Mouse (Mus musculus): ENCODE data around the gene Ston2. TPM values are rescaled to one million over a fixed set of nuclear protein-coding genes. Genes with fewer than 3 reads are reported as not detected.

Gene Ston2
- polyA plus RNA-seq, 1 experiment from 2014 or later: 8.1 TPM

- H3K4me3 ChIP-seq (replicated peaks; ENCODE audit: low read depth, low read length): no peak overlapping the region
- H3K27me3 ChIP-seq (ENCODE audit: insufficient read depth, low read length): no peaks in the 10 kb centered on the region
- H3K4me2 ChIP-seq (ENCODE audit: low read length): no peak overlapping the region
- H3K4me1 ChIP-seq (replicated peaks; ENCODE audit: insufficient read depth, low read length): peaks cover 18% of the 10 kb centered on the region
- DNase-seq (ENCODE audit: low spot score) (no peak), ATAC-seq (replicated peaks; ENCODE audit: low FRiP score, low read depth) (no peak)
- no peak for TF ChIP-seq CTCF (IDR thresholded peaks at IDR 0.05; ENCODE audit: low read depth)
- 86% methylated on average over 6 of the region's 6 CpGs for WGBS
- no peak overlapping the region for H3K9ac ChIP-seq (ENCODE audit: low read depth, low read length)
- H3K36me3 ChIP-seq (ENCODE audit: insufficient read depth, low read length): no peaks in the 10 kb centered on the region
- no peak overlapping the region for H3K27ac ChIP-seq
- no peaks in the 10 kb centered on the region for H3K9me3 ChIP-seq (replicated peaks; ENCODE audit: low read length)
Observed at GRCm38 (mm10) chr12:91768176-91768575, 20.0 kb downstream of the Ston2 start.

GRCm38 (mm10) chr12:91766338-91767107, 21.7 kb downstream of the Ston2 start:
- no peak for TF ChIP-seq CTCF (IDR thresholded peaks at IDR 0.05; ENCODE audit: low read depth)
- no peaks in the 10 kb centered on the region for H3K36me3 ChIP-seq (ENCODE audit: insufficient read depth, low read length)
- no peak for ATAC-seq (replicated peaks; ENCODE audit: low FRiP score, low read depth)
- no peak overlapping the region for H3K9ac ChIP-seq (ENCODE audit: low read depth, low read length)
- H3K27ac ChIP-seq: no peak overlapping the region
- H3K4me3 ChIP-seq (replicated peaks; ENCODE audit: low read depth, low read length): no peak overlapping the region
- peak overlapping the region; percentile 28; the same call in 1 of the 2 replicates for H3K4me2 ChIP-seq (ENCODE audit: low read length)
- H3K9me3 ChIP-seq (replicated peaks; ENCODE audit: low read length): no peaks in the 10 kb centered on the region
- no peaks in the 10 kb centered on the region for H3K27me3 ChIP-seq (ENCODE audit: insufficient read depth, low read length)
- WGBS: 55% methylated on average over 14 of the region's 14 CpGs
- peak; percentile 22 for DNase-seq (ENCODE audit: low spot score)
- peaks cover 18% of the 10 kb centered on the region for H3K4me1 ChIP-seq (replicated peaks; ENCODE audit: insufficient read depth, low read length)

GRCm38 (mm10) chr12:91765504-91765903, 22.7 kb downstream of the Ston2 start:
- H3K36me3 ChIP-seq (ENCODE audit: insufficient read depth, low read length): no peaks in the 10 kb centered on the region
- H3K27me3 ChIP-seq (ENCODE audit: insufficient read depth, low read length): no peaks in the 10 kb centered on the region
- H3K4me3 ChIP-seq (replicated peaks; ENCODE audit: low read depth, low read length): no peak overlapping the region
- WGBS: 42% methylated on average over 13 of the region's 13 CpGs
- no peak for DNase-seq (ENCODE audit: low spot score)
- no peaks in the 10 kb centered on the region for H3K9me3 ChIP-seq (replicated peaks; ENCODE audit: low read length)
- peak overlapping the region; percentile 63 for H3K27ac ChIP-seq
- TF ChIP-seq CTCF (IDR thresholded peaks at IDR 0.05; ENCODE audit: low read depth): no peak
- no peak for ATAC-seq (replicated peaks; ENCODE audit: low FRiP score, low read depth)
- H3K9ac ChIP-seq (ENCODE audit: low read depth, low read length): no peak overlapping the region
- peaks cover 18% of the 10 kb centered on the region for H3K4me1 ChIP-seq (replicated peaks; ENCODE audit: insufficient read depth, low read length)
- no peak overlapping the region for H3K4me2 ChIP-seq (ENCODE audit: low read length)

GRCm38 (mm10) chr12:91765054-91765453, 23.1 kb downstream of the Ston2 start:
- peak overlapping the region; percentile 63 for H3K27ac ChIP-seq
- no peaks in the 10 kb centered on the region for H3K36me3 ChIP-seq (ENCODE audit: insufficient read depth, low read length)
- no peaks in the 10 kb centered on the region for H3K9me3 ChIP-seq (replicated peaks; ENCODE audit: low read length)
- DNase-seq (ENCODE audit: low spot score): peak; percentile 49
- WGBS: 16% methylated on average over 2 of the region's 2 CpGs
- H3K4me2 ChIP-seq (ENCODE audit: low read length): no peak overlapping the region
- peaks cover 18% of the 10 kb centered on the region for H3K4me1 ChIP-seq (replicated peaks; ENCODE audit: insufficient read depth, low read length)
- ATAC-seq (replicated peaks; ENCODE audit: low FRiP score, low read depth): no peak
- no peak overlapping the region for H3K9ac ChIP-seq (ENCODE audit: low read depth, low read length)
- H3K27me3 ChIP-seq (ENCODE audit: insufficient read depth, low read length): no peaks in the 10 kb centered on the region
- TF ChIP-seq CTCF (IDR thresholded peaks at IDR 0.05; ENCODE audit: low read depth): no peak
- H3K4me3 ChIP-seq (replicated peaks; ENCODE audit: low read depth, low read length): no peak overlapping the region

GRCm38 (mm10) chr12:91764471-91764870, 23.7 kb downstream of the Ston2 start:
- no peak overlapping the region for H3K9ac ChIP-seq (ENCODE audit: low read depth, low read length)
- H3K36me3 ChIP-seq (ENCODE audit: insufficient read depth, low read length): no peaks in the 10 kb centered on the region
- H3K4me1 ChIP-seq (replicated peaks; ENCODE audit: insufficient read depth, low read length): peaks cover 18% of the 10 kb centered on the region
- no peak for DNase-seq (ENCODE audit: low spot score)
- no peaks in the 10 kb centered on the region for H3K9me3 ChIP-seq (replicated peaks; ENCODE audit: low read length)
- no peak overlapping the region for H3K4me2 ChIP-seq (ENCODE audit: low read length)
- TF ChIP-seq CTCF (IDR thresholded peaks at IDR 0.05; ENCODE audit: low read depth): no peak
- 40% methylated on average over 2 of the region's 2 CpGs for WGBS
- peak; percentile 67 for ATAC-seq (replicated peaks; ENCODE audit: low FRiP score, low read depth)
- no peak overlapping the region for H3K4me3 ChIP-seq (replicated peaks; ENCODE audit: low read depth, low read length)
- H3K27ac ChIP-seq: peak overlapping the region; percentile 1
- no peaks in the 10 kb centered on the region for H3K27me3 ChIP-seq (ENCODE audit: insufficient read depth, low read length)

GRCm38 (mm10) chr12:91759836-91760235, 28.4 kb downstream of the Ston2 start:
- WGBS: 62% methylated on average over 3 of the region's 3 CpGs
- ATAC-seq (replicated peaks; ENCODE audit: low FRiP score, low read depth) (no peak), DNase-seq (ENCODE audit: low spot score) (no peak)
- Histone ChIP-seq H3K36me3 (ENCODE audit: insufficient read depth, low read length) (no peaks in the 10 kb centered on the region), H3K4me1 (replicated peaks; ENCODE audit: insufficient read depth, low read length) (peaks cover 12% of the 10 kb centered on the region), H3K4me3 (replicated peaks; ENCODE audit: low read depth, low read length) (no peak overlapping the region), H3K4me2 (ENCODE audit: low read length) (no peak overlapping the region), H3K27me3 (ENCODE audit: insufficient read depth, low read length) (no peaks in the 10 kb centered on the region), H3K9ac (ENCODE audit: low read depth, low read length) (no peak overlapping the region), H3K27ac (no peak overlapping the region), H3K9me3 (replicated peaks; ENCODE audit: low read length) (no peaks in the 10 kb centered on the region)
- no peak for TF ChIP-seq CTCF (IDR thresholded peaks at IDR 0.05; ENCODE audit: low read depth)
